Mouse (Mus musculus): ENCODE measurements around the gene Crim1. TPM values are rescaled to one million over a fixed set of nuclear protein-coding genes. Genes with fewer than 3 reads are reported as not detected.

Gene Crim1
- 3.9 and 4.0 TPM in 2 replicates for polyA plus RNA-seq (2015; fragmentation: Nextera tagmentation; extraction: Ambion mirVana)

- ATAC-seq = peak; percentile 84
- Histone ChIP-seq H3K4me3 (ENCODE audit: low read length) (peak within 1 kb of the TSS; percentile 88), H3K27ac (ENCODE audit: low read length) (peak within 1 kb of the TSS; percentile 96), H3K27me3 (replicated peaks; ENCODE audit: control insufficient read depth, insufficient read depth, low read length) (no peaks in the 10 kb centered on the region), H3K9me3 (ENCODE audit: control insufficient read depth, low read length) (no peaks in the 10 kb centered on the region), H3K4me2 (ENCODE audit: low read depth, low read length) (peak within 1 kb of the TSS; percentile 92), H3K36me3 (ENCODE audit: control insufficient read depth, insufficient read depth, low read length) (no peaks in the 10 kb centered on the region), H3K4me1 (ENCODE audit: control insufficient read depth, insufficient read depth, low read length) (peaks cover 26% of the 10 kb centered on the region), H3K9ac (ENCODE audit: low read depth, low read length) (peak within 1 kb of the TSS; percentile 87)
- under 1% methylated on average over 75 of the region's 90 CpGs for WGBS
These were observed at the start of gene Crim1 for GRCm38 (mm10) chr17:78199626-78200560. Gene Crim1 (plus strand): TSS chr17:78200248.

DNA sequence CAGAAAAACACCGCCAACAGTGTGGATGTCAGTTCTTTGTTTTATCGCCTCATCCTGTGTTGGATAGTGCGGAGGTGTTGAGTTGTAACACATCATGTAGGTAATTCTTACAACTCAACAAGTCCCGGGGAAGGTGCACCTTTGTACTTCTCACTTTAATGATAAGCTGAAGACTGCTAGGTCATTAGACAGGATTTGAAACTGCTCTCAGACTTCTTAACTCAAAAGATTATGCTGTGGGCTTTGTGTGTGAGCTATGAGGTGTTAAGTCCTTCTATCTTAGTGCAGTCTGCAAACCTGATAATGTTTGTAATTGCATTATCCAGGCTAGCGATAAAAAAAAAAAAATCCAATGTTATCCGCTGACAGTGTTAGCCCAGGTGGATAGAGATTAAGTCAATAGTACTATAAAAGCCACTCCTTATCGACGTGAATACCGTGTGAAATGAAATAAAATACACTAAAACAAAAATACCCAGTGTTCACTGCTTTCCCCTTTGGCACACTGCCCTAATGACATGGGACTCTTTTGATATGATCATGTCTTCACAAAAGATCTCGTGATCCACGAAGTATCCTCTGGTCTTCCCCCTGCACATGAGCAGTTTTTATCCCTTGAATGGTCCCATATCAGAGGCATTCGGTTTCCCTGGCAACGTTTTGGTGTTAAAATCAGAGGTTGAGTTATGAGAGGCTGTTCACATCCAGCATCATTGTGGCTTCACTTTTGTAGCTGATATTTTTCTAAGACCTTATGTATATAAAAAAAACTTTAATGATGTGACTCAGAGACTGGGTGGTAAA lies 48.4 kb upstream of the Crim1 start:
- Histone ChIP-seq H3K9ac (ENCODE audit: low read depth, low read length) (no peak overlapping the region), H3K4me1 (ENCODE audit: control insufficient read depth, insufficient read depth, low read length) (no peaks in the 10 kb centered on the region), H3K27ac (ENCODE audit: low read length) (no peak overlapping the region), H3K4me2 (ENCODE audit: low read depth, low read length) (no peak overlapping the region), H3K27me3 (replicated peaks; ENCODE audit: control insufficient read depth, insufficient read depth, low read length) (no peaks in the 10 kb centered on the region), H3K36me3 (ENCODE audit: control insufficient read depth, insufficient read depth, low read length) (no peaks in the 10 kb centered on the region), H3K9me3 (ENCODE audit: control insufficient read depth, low read length) (no peaks in the 10 kb centered on the region), H3K4me3 (ENCODE audit: low read length) (no peak overlapping the region)
- ATAC-seq = peak; percentile 96
- WGBS = 56% methylated on average over 13 of the region's 13 CpGs

DNA sequence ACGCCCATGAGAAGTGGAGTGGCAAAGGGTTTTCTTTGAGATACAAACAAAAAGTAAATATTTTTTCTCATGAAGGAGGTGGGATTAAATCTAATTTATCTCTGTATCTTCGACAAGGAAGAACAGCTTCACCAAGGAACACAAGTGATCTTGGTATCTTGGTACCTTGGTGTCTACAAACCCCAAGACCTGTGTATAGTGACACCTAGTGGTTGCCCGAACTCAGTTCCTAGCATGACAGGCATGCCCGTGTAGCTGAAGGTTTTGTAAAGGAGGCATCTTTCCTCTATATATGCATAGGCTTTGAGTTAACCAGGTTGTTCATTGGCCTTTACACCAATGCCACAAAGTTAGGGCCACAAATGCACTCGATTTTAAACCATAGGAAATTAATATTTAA lies 36.8 kb upstream of the Crim1 start:
- no peaks in the 10 kb centered on the region for H3K9me3 ChIP-seq (ENCODE audit: control insufficient read depth, low read length)
- no peak overlapping the region for H3K9ac ChIP-seq (ENCODE audit: low read depth, low read length)
- ATAC-seq = peak; percentile 72
- no peaks in the 10 kb centered on the region for H3K27me3 ChIP-seq (replicated peaks; ENCODE audit: control insufficient read depth, insufficient read depth, low read length)
- H3K27ac ChIP-seq (ENCODE audit: low read length) = no peak overlapping the region
- H3K4me2 ChIP-seq (ENCODE audit: low read depth, low read length) = no peak overlapping the region
- no peaks in the 10 kb centered on the region for H3K36me3 ChIP-seq (ENCODE audit: control insufficient read depth, insufficient read depth, low read length)
- no peaks in the 10 kb centered on the region for H3K4me1 ChIP-seq (ENCODE audit: control insufficient read depth, insufficient read depth, low read length)
- WGBS = 22% methylated on average over 5 of the region's 5 CpGs
- no peak overlapping the region for H3K4me3 ChIP-seq (ENCODE audit: low read length)

- Histone ChIP-seq H3K27me3 (replicated peaks; ENCODE audit: control insufficient read depth, insufficient read depth, low read length) (no peaks in the 10 kb centered on the region), H3K27ac (ENCODE audit: low read length) (no peak overlapping the region), H3K9me3 (ENCODE audit: control insufficient read depth, low read length) (no peaks in the 10 kb centered on the region), H3K4me2 (ENCODE audit: low read depth, low read length) (no peak overlapping the region), H3K9ac (ENCODE audit: low read depth, low read length) (no peak overlapping the region), H3K4me1 (ENCODE audit: control insufficient read depth, insufficient read depth, low read length) (no peaks in the 10 kb centered on the region), H3K4me3 (ENCODE audit: low read length) (no peak overlapping the region), H3K36me3 (ENCODE audit: control insufficient read depth, insufficient read depth, low read length) (no peaks in the 10 kb centered on the region)
- ATAC-seq = no peak
- WGBS = 81% methylated on average over 10 of the region's 10 CpGs
These were observed 36.3 kb upstream of the Crim1 start for GRCm38 (mm10) chr17:78163724-78164236.

- Histone ChIP-seq H3K27me3 (replicated peaks; ENCODE audit: control insufficient read depth, insufficient read depth, low read length) (no peaks in the 10 kb centered on the region), H3K4me3 (ENCODE audit: low read length) (no peak overlapping the region), H3K4me1 (ENCODE audit: control insufficient read depth, insufficient read depth, low read length) (no peaks in the 10 kb centered on the region), H3K27ac (ENCODE audit: low read length) (no peak overlapping the region), H3K36me3 (ENCODE audit: control insufficient read depth, insufficient read depth, low read length) (no peaks in the 10 kb centered on the region), H3K4me2 (ENCODE audit: low read depth, low read length) (no peak overlapping the region), H3K9ac (ENCODE audit: low read depth, low read length) (no peak overlapping the region), H3K9me3 (ENCODE audit: control insufficient read depth, low read length) (no peaks in the 10 kb centered on the region)
- no peak for ATAC-seq
These were observed 34.2 kb upstream of the Crim1 start for GRCm38 (mm10) chr17:78165855-78166254.

DNA sequence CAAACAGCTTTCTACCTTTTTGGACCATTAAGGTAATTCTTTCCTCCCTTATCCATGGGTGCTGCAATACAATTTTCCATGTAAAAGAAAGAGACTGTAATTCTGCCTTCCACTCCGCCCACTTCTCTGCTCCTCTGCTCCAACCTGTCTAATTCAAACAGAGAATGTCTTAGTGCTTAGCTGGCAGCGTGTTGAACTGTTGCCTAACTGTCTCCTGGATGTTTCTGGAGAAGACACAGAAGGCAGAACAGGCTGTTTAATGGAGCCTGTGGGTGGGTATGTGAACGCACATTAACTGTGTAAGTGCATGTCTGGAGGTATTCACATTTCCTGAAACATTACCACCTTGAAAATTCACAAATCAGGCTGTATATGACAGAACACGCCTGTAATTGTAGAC lies 33.5 kb upstream of the Crim1 start:
- 64% methylated on average over 4 of the region's 4 CpGs for WGBS
- ATAC-seq = no peak
- no peak overlapping the region for H3K9ac ChIP-seq (ENCODE audit: low read depth, low read length)

GRCm38 (mm10) chr17:78172371-78172770 lies 27.7 kb upstream of the Crim1 start:
- Histone ChIP-seq H3K27ac (ENCODE audit: low read length) (no peak overlapping the region), H3K4me2 (ENCODE audit: low read depth, low read length) (no peak overlapping the region), H3K9ac (ENCODE audit: low read depth, low read length) (no peak overlapping the region), H3K27me3 (replicated peaks; ENCODE audit: control insufficient read depth, insufficient read depth, low read length) (no peaks in the 10 kb centered on the region), H3K9me3 (ENCODE audit: control insufficient read depth, low read length) (no peaks in the 10 kb centered on the region), H3K4me3 (ENCODE audit: low read length) (no peak overlapping the region), H3K36me3 (ENCODE audit: control insufficient read depth, insufficient read depth, low read length) (no peaks in the 10 kb centered on the region), H3K4me1 (ENCODE audit: control insufficient read depth, insufficient read depth, low read length) (no peaks in the 10 kb centered on the region)
- WGBS = 67% methylated on average over 2 of the region's 2 CpGs
- ATAC-seq = no peak

More for the DNA sequence above, 33.5 kb upstream of the Crim1 start:
- H3K36me3 ChIP-seq (ENCODE audit: control insufficient read depth, insufficient read depth, low read length) = no peaks in the 10 kb centered on the region
- no peaks in the 10 kb centered on the region for H3K27me3 ChIP-seq (replicated peaks; ENCODE audit: control insufficient read depth, insufficient read depth, low read length)
- H3K27ac ChIP-seq (ENCODE audit: low read length) = no peak overlapping the region
- H3K4me2 ChIP-seq (ENCODE audit: low read depth, low read length) = no peak overlapping the region
- H3K9me3 ChIP-seq (ENCODE audit: control insufficient read depth, low read length) = no peaks in the 10 kb centered on the region
- H3K4me1 ChIP-seq (ENCODE audit: control insufficient read depth, insufficient read depth, low read length) = no peaks in the 10 kb centered on the region
- H3K4me3 ChIP-seq (ENCODE audit: low read length) = no peak overlapping the region

DNA sequence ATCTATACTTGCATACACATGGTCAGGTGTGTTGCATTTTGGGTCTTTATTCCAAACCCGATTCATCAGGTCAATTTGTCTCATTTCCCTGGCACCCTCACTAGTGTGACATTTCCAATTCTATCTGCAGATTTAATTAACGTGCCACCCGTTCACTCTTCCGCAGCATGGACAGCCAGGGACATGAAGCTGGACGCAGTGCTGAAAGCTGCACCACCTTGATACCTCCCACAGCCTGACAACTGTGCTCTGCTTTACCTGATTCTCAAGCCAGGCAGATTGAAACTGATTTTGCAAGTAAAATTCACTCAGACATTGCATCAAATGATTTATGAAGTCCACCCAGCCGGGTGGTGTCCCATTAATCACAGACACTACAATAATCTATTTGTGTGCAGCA lies 19.3 kb upstream of the Crim1 start:
- Histone ChIP-seq H3K36me3 (ENCODE audit: control insufficient read depth, insufficient read depth, low read length) (no peaks in the 10 kb centered on the region), H3K4me2 (ENCODE audit: low read depth, low read length) (no peak overlapping the region), H3K9ac (ENCODE audit: low read depth, low read length) (no peak overlapping the region), H3K4me3 (ENCODE audit: low read length) (no peak overlapping the region), H3K27me3 (replicated peaks; ENCODE audit: control insufficient read depth, insufficient read depth, low read length) (no peaks in the 10 kb centered on the region), H3K9me3 (ENCODE audit: control insufficient read depth, low read length) (no peaks in the 10 kb centered on the region), H3K27ac (ENCODE audit: low read length) (no peak overlapping the region), H3K4me1 (ENCODE audit: control insufficient read depth, insufficient read depth, low read length) (no peaks in the 10 kb centered on the region)
- WGBS = 84% methylated on average over 6 of the region's 6 CpGs
- no peak for ATAC-seq

DNA sequence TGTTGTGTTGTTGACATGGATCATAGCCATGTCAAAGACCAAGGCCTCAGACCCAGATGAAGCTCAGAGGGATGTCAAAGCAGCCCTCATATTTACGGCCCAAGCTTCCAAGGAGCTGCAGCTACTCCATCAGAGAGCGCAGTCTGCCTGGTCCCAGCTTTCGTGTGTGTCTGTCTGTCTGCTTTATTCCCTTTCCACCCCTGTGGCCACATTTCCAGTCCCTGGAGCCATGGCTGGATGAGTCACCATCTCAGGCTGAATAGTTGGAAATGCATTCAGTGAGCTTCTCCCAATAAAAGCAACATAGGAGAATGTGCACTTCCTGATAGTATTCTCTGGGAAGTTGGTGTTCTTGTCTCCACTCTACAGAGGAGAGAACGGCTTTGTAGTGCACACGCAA lies 3.9 kb upstream of the Crim1 start:
- no peak overlapping the region for H3K4me2 ChIP-seq (ENCODE audit: low read depth, low read length)
- no peak overlapping the region for H3K9ac ChIP-seq (ENCODE audit: low read depth, low read length)
- H3K4me1 ChIP-seq (ENCODE audit: control insufficient read depth, insufficient read depth, low read length) = peaks cover 6% of the 10 kb centered on the region; the same call in 1 of the 2 replicates
- no peak for ATAC-seq
- no peak overlapping the region for H3K4me3 ChIP-seq (ENCODE audit: low read length)
- 93% methylated on average over 5 of the region's 5 CpGs for WGBS
- no peaks in the 10 kb centered on the region for H3K27me3 ChIP-seq (replicated peaks; ENCODE audit: control insufficient read depth, insufficient read depth, low read length)
- H3K27ac ChIP-seq (ENCODE audit: low read length) = no peak overlapping the region
- H3K9me3 ChIP-seq (ENCODE audit: control insufficient read depth, low read length) = no peaks in the 10 kb centered on the region
- H3K36me3 ChIP-seq (ENCODE audit: control insufficient read depth, insufficient read depth, low read length) = no peaks in the 10 kb centered on the region
